Mouse (Mus musculus) neural tube, embryonic 11.5 days (tissue): Measurements from ENCODE around the gene Pxn. TPM values are rescaled to one million over a fixed set of nuclear protein-coding genes. Genes with fewer than 3 reads are reported as not detected.

Source experiments
- ATAC-seq: fragments of 200-750 bp; cut with Nextera tagmentation; 2 replicates; pipeline ENCODE4 v1.8.0; 2017; ENCODE audit warnings: moderate number of reproducible peaks, mild to moderate bottlenecking, moderate TSS enrichment, moderate library complexity; ENCODE audit not compliant: insufficient read depth, low FRiP score, low TSS enrichment
- DNase-seq: peaks from one replicate; pipeline ENCODE4 v3.0.0-alpha.2; 2015; ENCODE audit warnings: low spot score
- H3K27ac ChIP-seq: fragments of 300-500 bp; sonication (generic); 2 replicates; pipeline ENCODE4 v1.5.1; 2014; ENCODE audit warnings: low read depth, mild to moderate bottlenecking, low read length
- H3K27me3 ChIP-seq: fragments of 300-500 bp; sonication (generic); 2 replicates; pipeline ENCODE4 v1.6.1; 2014; ENCODE audit warnings: mild to moderate bottlenecking, low read length, mixed read lengths; ENCODE audit not compliant: control insufficient read depth, insufficient read depth
- H3K36me3 ChIP-seq: fragments of 300-500 bp; sonication (generic); 2 replicates; pipeline ENCODE4 v1.6.1; 2014; ENCODE audit warnings: mild to moderate bottlenecking, low read length, moderate library complexity, mixed read lengths; ENCODE audit not compliant: control insufficient read depth, insufficient read depth
- H3K4me1 ChIP-seq: fragments of 300-500 bp; sonication (generic); 2 replicates; pipeline ENCODE4 v1.6.1; 2014; ENCODE audit warnings: low read length, mixed read lengths; ENCODE audit not compliant: control insufficient read depth, insufficient read depth
- H3K4me2 ChIP-seq: fragments of 300-500 bp; sonication (generic); 2 replicates; pipeline ENCODE4 v1.6.1; 2014; ENCODE audit warnings: low read depth, mild to moderate bottlenecking, moderate library complexity
- H3K4me3 ChIP-seq: fragments of 300-500 bp; sonication (generic); 2 replicates; pipeline ENCODE4 v1.5.1; 2014; ENCODE audit warnings: low read depth, low read length
- H3K9ac ChIP-seq: fragments of 300-500 bp; sonication (generic); 2 replicates; pipeline ENCODE4 v1.6.1; 2014; ENCODE audit warnings: mild to moderate bottlenecking, low read length
- H3K9me3 ChIP-seq: fragments of 300-500 bp; sonication (generic); 2 replicates; pipeline ENCODE4 v1.6.1; 2016; ENCODE audit warnings: low read length; ENCODE audit not compliant: control insufficient read depth
- WGBS: fragments of 180-500 bp; shearing (Covaris S2); extraction: QIAGEN DNeasy Blood & Tissue Kit; methylation state at CpG from one replicate; pipeline ENCODE4 v1.1.7; 2014; 5-methylcytosine and 5-hydroxymethylcytosine counted together
- polyA plus RNA-seq: library from polyadenylated mRNA; unstranded; fragments of >200 nt; fragmentation: Nextera tagmentation; extraction: Ambion mirVana; gene quantifications from 2 replicates; pipeline ENCODE4 v1.2.1, GENCODE M21; 2014

The Pxn gene
- polyA plus RNA-seq, 1 experiment from 2014 or later = 13.3 TPM

- WGBS = 70% methylated on average over 15 of the region's 15 CpGs
Measured at GRCm38 (mm10) chr5:115509790-115510689, 3.6 kb downstream of the Pxn start.

GRCm38 (mm10) chr5:115512375-115512774, 5.9 kb downstream of the Pxn start:
- Histone ChIP-seq H3K9ac (no peak overlapping the region), H3K36me3 (no peaks in the 10 kb centered on the region), H3K27me3 (no peaks in the 10 kb centered on the region), H3K4me1 (peaks cover 20% of the 10 kb centered on the region), H3K4me2 (no peak overlapping the region), H3K4me3 (no peak overlapping the region), H3K27ac (no peak overlapping the region), H3K9me3 (no peaks in the 10 kb centered on the region)
- DNase-seq = no peak
- WGBS = 93% methylated on average over 7 of the region's 7 CpGs
- no peak for ATAC-seq

More at GRCm38 (mm10) chr5:115509790-115510689, 3.6 kb downstream of the Pxn start:
- ATAC-seq = no peak
- DNase-seq = no peak
- Histone ChIP-seq H3K4me1 (peaks cover 21% of the 10 kb centered on the region), H3K27me3 (no peaks in the 10 kb centered on the region), H3K9me3 (no peaks in the 10 kb centered on the region), H3K27ac (no peak overlapping the region), H3K9ac (peak overlapping the region; percentile 32), H3K36me3 (no peaks in the 10 kb centered on the region), H3K4me3 (peak overlapping the region; percentile 1; the same call in 1 of the 2 replicates), H3K4me2 (peak overlapping the region; percentile 86; the same call in 1 of the 2 replicates)

DNA sequence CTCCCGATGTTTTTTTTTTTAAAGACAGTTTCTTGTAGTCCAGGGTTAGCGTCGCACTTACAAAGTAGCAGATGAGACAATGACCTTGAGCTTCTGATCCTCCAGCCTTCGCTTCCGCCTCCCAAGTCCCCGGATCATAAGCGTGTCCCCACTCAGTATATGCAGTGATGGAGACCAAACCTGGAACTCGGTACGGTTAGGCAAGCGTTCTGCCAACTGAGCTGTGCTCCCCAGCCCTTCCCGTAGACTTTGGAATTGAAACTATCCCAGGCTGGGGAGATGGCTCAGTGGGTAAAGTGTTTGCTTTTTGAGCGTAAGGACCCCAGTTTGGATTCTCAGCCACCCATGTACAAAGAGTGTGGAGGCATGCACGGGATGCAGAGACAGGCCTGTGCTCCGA, 6.8 kb downstream of the Pxn start:
- Histone ChIP-seq H3K36me3 (no peaks in the 10 kb centered on the region), H3K27me3 (no peaks in the 10 kb centered on the region), H3K4me2 (no peak overlapping the region), H3K4me3 (no peak overlapping the region), H3K27ac (no peak overlapping the region), H3K4me1 (peaks cover 17% of the 10 kb centered on the region), H3K9ac (no peak overlapping the region), H3K9me3 (no peaks in the 10 kb centered on the region)
- WGBS = 94% methylated on average over 14 of the region's 14 CpGs
- ATAC-seq (no peak), DNase-seq (no peak)

GRCm38 (mm10) chr5:115513721-115514120, 7.2 kb downstream of the Pxn start:
- Histone ChIP-seq H3K4me1 (peaks cover 12% of the 10 kb centered on the region), H3K4me2 (no peak overlapping the region), H3K27me3 (no peaks in the 10 kb centered on the region), H3K9me3 (no peaks in the 10 kb centered on the region), H3K27ac (no peak overlapping the region), H3K9ac (no peak overlapping the region), H3K36me3 (no peaks in the 10 kb centered on the region), H3K4me3 (no peak overlapping the region)
- ATAC-seq (no peak), DNase-seq (no peak)
- WGBS = 95% methylated on average over 16 of the region's 16 CpGs

GRCm38 (mm10) chr5:115514346-115514745, 7.9 kb downstream of the Pxn start:
- Histone ChIP-seq H3K4me3 (no peak overlapping the region), H3K27me3 (no peaks in the 10 kb centered on the region), H3K9me3 (no peaks in the 10 kb centered on the region), H3K36me3 (no peaks in the 10 kb centered on the region), H3K4me2 (no peak overlapping the region), H3K4me1 (peaks cover 9% of the 10 kb centered on the region; the same call in 1 of the 2 replicates), H3K27ac (no peak overlapping the region), H3K9ac (no peak overlapping the region)
- ATAC-seq (no peak), DNase-seq (no peak)
- 91% methylated on average over 6 of the region's 6 CpGs for WGBS

DNA sequence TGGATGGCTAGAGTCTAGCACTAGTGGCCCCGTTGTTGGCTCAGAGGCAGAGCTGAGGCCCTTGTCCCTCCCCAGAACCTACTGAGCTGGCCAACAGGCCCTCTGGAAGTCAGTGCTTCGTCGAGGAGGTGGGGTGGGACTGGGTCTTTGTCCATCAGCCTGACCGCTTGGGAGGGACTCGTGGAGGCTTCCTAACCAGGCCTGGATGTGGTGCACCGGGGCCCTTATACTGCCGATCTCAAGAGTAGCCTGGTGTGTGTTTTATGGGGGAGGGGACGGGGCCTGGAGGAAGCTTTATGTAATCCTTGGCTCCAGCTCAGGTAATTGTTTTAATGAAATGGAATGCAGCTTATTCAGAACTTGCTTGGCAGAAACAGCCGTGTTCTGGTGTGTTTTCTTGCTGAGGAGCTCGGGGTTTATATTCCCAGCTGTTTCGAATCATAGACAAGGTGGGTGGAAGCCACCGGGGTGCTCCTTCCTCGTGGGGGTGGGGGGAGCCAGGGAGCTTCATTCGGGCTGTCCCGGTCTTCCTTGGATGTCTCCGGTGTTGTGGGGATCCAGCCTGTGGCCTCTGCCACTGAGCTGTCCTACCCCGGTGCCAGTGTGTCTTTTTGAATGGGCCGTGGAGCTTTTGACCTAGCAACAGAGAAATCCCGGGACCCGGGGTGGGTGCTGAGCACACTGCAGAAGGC, 8.6 kb downstream of the Pxn start:
- Histone ChIP-seq H3K27ac (no peak overlapping the region), H3K4me1 (peaks cover 6% of the 10 kb centered on the region; the same call in 1 of the 2 replicates), H3K9me3 (no peaks in the 10 kb centered on the region), H3K9ac (no peak overlapping the region), H3K36me3 (no peaks in the 10 kb centered on the region), H3K4me3 (no peak overlapping the region), H3K4me2 (no peak overlapping the region), H3K27me3 (no peaks in the 10 kb centered on the region)
- ATAC-seq = no peak
- 76% methylated on average over 20 of the region's 20 CpGs for WGBS
- no peak for DNase-seq

DNA sequence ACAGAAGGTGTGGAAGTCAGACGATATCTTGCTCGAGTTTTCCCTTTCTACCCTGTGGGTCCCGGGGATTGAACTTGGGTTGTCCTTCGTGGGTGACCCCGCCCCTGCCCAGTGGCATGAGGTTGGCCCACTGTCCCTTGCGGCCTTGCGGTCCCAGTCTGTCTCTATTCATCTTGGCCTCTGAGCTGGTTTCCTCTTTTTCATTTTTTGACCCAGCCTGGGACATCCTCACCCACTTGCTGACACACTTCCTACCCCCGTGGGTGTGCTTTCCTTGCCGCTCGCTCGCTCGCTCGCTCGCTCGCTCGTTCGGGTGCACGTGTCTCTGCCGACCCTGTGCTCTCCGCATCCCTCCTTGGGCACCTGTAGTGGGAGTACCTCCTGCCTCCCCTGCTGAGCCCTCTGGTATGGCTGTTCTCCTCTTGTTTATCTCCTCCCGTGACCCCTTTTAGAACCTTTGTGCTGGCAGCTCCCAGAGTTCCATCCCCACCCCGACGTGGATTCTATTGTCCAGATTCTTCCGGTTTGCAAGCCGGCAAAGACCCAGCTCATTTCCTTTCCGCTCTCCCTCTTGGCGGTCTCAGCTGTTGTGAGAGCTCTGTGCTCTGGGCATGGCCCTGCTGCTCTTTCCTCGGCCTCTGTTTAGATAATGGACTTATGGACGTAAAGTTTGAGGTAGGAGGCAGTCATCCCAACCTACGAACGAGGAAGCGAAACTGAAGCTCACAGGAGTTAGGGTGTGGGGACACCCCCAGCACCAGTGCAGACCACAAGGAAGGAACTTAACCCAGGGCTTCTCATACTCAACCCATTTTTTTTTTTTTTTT, 9.8 kb downstream of the Pxn start:
- ATAC-seq = no peak
- Histone ChIP-seq H3K36me3 (no peaks in the 10 kb centered on the region), H3K27ac (no peak overlapping the region), H3K4me2 (no peak overlapping the region), H3K4me3 (no peak overlapping the region), H3K4me1 (0 out of 2 replicates have a peak, but pooled peaks cover 4% of the 10 kb centered on the region), H3K9me3 (no peaks in the 10 kb centered on the region), H3K9ac (no peak overlapping the region), H3K27me3 (no peaks in the 10 kb centered on the region)
- no peak for DNase-seq
- 87% methylated on average over 32 of the region's 32 CpGs for WGBS

GRCm38 (mm10) chr5:115516908-115517307, 10.4 kb downstream of the Pxn start:
- Histone ChIP-seq H3K4me3 (no peak overlapping the region), H3K4me1 (no peaks in the 10 kb centered on the region), H3K27ac (no peak overlapping the region), H3K4me2 (no peak overlapping the region), H3K36me3 (no peaks in the 10 kb centered on the region), H3K9me3 (no peaks in the 10 kb centered on the region), H3K27me3 (no peaks in the 10 kb centered on the region), H3K9ac (no peak overlapping the region)
- ATAC-seq (no peak), DNase-seq (no peak)
- 91% methylated on average over 7 of the region's 7 CpGs for WGBS
